Mouse (Mus musculus) MEL-GATA-1-ER (cell line): ENCODE data around the gene Cypt3.

Source experiments
- DNase-seq: peaks from one replicate; pipeline ENCODE4 v3.0.0-alpha.2; 2012; ENCODE audit warnings: low read depth; ENCODE audit errors: extremely low read depth

Cypt3 gene

DNA sequence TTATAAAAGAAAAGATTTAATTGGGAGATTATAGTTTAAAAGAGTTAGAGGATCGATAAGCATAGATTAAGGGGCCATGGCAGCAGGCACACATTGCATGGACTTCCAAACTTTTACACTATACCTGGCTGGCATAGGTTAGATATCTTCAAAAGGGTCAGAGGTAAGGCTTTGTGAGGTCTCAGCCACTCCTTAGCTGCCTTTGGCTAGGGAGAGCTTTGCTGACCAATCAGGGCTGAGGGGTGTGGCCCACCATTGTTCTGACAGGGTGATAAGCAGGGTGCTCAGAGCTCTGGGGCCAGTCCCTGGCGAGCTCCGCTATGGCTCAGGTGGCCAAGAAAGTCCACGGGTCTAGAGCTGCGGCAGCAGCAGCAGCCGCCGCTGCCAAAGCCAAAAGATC, at the start of gene Cypt3:
Cypt3 (plus strand) TSS at position 301 of the 400 bp plus-strand sequence.
- no peak for DNase-seq

DNA sequence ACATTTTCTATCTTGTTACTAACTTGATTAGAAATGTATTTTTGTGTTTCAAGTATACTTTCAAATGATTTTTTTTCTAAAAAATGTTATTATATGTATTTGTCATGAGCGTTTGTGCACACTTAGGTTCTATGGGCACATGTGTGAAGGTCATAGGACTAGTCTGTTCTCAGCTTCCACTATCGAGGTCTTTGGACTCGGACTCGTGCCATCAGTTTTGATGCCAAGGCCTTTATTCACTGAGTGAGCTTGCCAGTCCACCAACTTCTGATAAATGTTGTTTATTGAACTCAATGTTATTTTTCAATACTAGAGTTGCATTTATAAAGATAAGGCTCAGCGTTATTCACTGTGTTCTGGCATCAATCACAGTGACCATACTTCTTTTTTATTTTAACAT, 42.9 kb upstream of the Cypt3 start:
- DNase-seq: no peak

DNA sequence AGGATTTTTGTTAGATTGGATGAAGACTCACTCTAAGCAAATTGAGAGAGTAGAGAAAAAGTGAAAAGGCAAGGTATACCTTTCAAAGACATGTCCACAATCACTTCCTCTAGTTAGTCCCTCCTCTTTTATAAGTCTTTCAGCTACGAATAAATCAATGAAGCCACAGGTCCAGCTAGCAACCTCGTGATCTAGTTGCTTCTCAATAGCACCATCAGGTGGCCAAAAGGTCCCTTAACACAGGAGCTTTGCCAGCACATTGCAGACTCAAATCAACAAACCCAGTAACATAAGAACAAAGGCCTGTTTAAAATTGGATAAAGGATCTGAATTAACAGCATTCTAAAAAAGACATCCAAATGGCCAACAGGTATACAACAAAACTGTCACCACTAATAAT, 30.0 kb upstream of the Cypt3 start:
- no peak for DNase-seq

DNA sequence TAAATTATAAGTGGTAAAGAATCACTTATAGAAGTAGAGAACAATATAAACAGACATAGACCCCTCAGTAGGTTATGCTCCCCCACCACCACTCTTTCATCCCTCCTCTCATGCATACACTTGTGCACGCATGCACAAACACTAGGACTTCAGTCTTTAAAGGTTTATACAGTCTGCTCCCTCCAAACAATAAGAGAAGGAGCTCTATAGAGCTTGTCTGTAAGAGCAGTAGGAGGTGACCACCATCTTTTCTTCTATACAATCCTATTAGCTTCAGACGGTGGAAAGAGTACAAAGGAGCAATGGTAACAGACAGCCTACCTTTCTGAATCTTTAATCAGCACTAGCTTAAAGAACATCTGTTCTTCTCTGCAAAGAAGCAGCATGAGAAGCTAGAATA, 1.8 kb upstream of the Cypt3 start:
- DNase-seq: no peak

DNA sequence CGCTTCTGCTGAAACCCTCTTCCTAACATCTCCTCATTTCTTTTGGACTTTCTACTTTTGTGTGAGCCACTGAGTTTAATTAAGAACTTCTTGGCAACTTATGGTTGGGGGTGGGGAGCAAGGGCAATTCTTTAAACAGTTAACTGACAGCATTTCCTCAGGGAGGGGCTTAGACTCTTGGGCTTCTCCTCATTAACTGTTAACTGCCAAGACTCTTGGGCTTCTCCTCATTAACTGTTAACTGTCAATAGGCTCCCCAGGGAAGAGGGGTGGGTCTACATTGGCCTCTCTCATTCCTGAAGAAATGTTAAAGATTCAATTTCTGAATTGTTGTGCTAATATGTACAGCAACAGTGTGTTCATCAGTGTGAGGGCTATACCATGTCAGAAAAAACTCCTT, 6.3 kb downstream of the Cypt3 start:
- no peak for DNase-seq

DNA sequence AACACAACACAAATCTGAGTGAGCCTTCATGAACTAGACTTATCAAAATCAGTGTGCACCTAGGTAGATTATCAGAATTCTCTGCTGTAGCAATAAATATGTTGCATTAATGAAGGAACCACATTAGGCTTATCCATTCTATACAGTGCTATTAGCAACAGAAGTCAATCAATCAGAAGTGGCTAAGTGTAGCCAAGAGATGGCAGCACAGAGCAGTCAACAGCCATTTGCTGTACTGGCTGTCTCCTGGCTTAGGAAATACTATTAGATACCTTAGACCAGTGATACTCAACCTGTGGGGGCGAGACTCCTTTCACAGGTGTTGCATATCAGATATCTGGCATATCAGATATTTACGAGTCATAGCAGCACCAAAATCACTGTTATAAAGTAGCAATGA, 41.2 kb downstream of the Cypt3 start:
- no peak for DNase-seq
